Mouse (Mus musculus): Measurements from ENCODE around the gene Tle3.

- TF ChIP-seq CTCF (IDR thresholded peaks at IDR 0.05; ENCODE audit: low read depth, low read length) (no peak), POLR2A (IDR thresholded peaks at IDR 0.05; ENCODE audit: borderline replicate concordance, low read depth, low read length) (no peak)
These were observed 19.6 kb downstream of the Tle3 start for GRCm38 (mm10) chr9:61391570-61392337.

Measured in bone marrow macrophage, adult 2 months (primary cell).